Mouse (Mus musculus) T-helper 1 cell (primary cell): ENCODE results near the gene Prl8a1.

ENCODE experiments used
- in situ Hi-C: fragments of 300-600 bp; cut with MboI, MseI; formaldehyde crosslinking; loops from one replicate; pipeline ENCODE4 v1.15.1; 2025; ENCODE audit warnings: high pct_unique_total_duplicates

Prl8a1 gene

DNA sequence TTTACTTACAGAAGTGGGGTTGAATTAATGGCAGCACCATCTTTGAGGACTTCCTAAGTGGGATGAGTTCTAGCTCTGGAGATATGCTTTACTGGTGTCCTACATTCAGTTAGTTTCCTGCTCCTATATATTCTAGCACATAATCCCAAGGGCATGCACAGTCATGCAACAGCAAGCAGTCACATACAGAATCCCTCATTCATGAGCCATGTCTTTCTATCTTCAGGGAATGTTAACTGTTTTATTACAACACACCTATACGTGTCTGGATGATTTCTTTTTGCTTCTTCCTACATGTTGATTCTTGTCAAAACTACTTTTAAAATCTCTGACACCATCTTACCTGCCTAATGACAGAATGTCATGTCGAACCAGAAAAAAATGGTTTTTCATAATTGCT lies at the start of gene Prl8a1:
Prl8a1 (minus strand) TSS at position 101 of the 400 bp plus-strand sequence.
- in situ Hi-C loops: no loop called here

DNA sequence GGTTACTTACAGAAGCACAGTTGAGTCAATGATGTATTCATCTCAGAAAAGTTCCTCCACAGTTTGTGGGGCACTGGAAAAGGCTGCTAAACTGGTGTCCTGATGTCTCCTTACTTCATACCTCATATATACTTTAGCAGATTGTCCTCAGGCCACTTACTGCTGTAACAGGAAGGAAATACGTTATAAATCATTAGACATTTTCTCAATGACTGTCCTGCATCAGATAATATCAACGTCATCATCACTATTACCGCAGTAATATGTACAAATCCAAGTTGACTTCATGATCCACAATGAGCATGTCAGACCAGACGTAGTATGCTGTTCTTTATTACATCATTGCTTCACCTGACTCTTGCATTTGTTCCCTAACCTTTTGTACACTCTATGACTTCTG lies 28.5 kb upstream of the Prl8a1 start, which contains the start of gene Prl7b1:
Prl7b1 (minus strand) TSS at position 101 of the 400 bp plus-strand sequence.
- in situ Hi-C loops: no loop called here

DNA sequence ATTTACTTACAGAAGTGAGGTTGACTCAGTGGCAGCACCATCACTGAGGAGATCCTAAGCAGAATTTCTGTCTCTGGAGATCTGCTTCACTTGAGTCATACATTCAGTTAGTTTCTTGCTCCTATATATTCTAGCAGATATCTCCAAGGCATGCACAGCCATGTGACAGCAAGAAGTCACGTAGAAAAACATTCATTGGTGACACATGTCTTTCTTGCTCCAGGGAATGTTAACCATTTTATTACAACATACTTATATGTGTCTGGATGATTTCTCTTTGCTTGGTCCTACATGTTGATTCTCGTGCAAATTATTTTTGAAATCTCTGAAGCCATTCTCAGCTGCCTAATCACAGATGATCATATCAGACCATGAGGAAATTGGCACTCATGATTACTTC lies 17.5 kb downstream of the Prl8a1 start, which contains the start of gene Prl8a9:
Prl8a9 (minus strand) TSS at position 101 of the 400 bp plus-strand sequence.
- in situ Hi-C loops: no loop called here

DNA sequence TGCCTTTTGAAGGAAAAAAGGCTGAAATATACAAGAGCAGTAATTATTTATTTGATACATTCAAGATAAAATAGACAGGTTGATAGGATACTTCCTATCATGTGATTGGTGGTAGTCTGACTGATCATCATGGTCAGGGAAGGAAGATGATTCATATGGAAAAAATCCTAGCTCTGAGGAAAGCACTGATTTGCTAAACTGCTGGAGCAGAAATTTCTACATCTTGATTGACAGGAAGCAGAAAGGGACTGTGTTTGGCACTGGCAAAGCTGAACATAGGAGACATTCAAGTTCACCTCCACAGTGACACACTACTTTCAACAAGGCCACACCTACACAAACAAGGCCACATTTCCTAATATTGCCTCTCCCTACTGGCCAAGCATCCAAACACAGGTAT lies 28.6 kb downstream of the Prl8a1 start:
- in situ Hi-C loops: no loop called here
